Mouse (Mus musculus) kidney, adult 8-10 months (tissue): Measurements from ENCODE around the gene Slc27a4.
"Not testable (repeated sequence)": the region's sequence is repeated elsewhere in the genome, so short reads cannot be mapped to it uniquely, and the experiment has no call there.

Experiments
- DNase-seq, 2 experiments: peaks; one replicate each; pipeline ENCODE4 v3.0.0; 2022

The Slc27a4 gene

GRCm38 (mm10) chr2:29802075-29802826 lies at the start of gene Slc27a4:
Gene Slc27a4, plus strand, starts transcription at chr2:29802634.
- peak; percentile 94 to 96 for DNase-seq

- no peak for DNase-seq
Measured at GRCm38 (mm10) chr2:29755693-29756092, 46.7 kb upstream of the Slc27a4 start.

DNA sequence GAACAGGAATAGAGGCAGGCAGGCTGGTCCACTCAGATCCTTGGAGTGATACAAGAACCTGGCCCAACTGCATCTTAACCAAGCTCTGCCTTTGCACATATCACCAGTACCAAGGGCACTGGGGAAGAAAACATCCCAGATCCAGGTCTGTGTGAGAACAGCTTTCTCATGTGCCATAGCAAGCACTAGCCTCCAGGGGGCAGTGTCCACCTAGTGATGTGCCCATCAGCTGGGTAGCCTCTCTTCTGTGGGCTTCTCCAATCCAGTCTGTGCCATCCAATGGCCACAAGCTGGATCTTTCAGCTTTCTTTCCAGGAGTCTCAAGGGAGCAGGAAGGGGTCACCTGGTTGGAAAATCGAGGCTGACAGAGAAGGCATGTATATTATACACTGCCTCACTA lies 37.6 kb upstream of the Slc27a4 start:
- peak; percentile 50 to 73 for DNase-seq

DNA sequence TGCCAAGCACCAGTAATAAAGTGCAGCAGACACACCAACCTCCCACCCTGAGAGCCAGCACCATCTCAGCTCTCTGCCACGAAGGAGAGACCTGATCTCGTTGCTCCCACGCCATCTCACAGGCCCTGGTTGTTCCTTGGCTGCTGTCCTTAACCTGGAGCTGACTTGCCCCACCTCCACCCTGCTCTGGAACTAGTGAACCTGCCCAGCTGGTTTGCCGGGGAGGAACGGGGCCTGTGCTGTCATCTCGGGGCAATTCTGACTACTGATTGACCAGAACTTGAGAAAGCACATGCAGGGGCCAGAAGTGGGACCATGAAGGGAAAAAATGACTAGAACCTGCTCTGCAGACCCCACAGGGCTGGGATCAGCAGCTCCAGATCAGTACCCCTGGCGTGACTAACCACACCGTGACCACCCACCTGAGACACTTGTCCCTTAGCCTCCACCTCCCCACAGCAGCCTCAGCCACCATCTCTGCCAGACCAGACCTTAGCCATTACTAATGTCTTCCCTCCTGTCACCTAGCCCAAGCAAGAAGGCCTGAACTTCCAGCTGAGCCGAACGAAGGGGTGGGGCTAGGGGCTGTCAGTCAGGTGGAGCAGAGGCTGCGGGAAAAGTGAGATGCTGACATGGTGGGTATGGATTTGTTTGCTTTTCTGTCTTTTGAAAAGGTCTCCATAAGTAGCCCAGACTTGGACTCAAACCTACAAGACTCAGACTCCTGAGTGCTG lies 34.3 kb upstream of the Slc27a4 start:
- peak; percentile 50 to 68 for DNase-seq

DNA sequence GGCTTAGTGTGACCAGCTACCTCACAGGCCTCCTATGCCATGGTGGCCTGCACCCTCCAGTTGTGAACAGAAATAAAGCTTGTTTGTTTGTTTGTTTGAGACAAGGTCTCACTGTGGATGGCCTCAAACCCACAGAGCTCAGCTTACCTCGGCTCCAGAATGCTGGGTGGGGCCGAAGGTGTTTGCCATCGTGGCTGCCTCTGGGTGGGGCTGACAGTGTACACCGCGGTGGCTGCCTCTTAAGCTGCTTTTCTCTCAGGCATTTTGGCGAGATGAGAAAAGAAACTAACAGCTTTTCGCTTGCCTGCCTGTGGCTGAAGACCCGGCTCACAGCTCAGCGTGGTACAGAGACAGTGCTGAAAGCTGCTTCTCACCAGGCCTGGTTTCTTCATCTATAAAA lies 33.5 kb upstream of the Slc27a4 start:
- DNase-seq: no peak

GRCm38 (mm10) chr2:29770162-29770561 lies 32.3 kb upstream of the Slc27a4 start:
- no peak for DNase-seq

DNA sequence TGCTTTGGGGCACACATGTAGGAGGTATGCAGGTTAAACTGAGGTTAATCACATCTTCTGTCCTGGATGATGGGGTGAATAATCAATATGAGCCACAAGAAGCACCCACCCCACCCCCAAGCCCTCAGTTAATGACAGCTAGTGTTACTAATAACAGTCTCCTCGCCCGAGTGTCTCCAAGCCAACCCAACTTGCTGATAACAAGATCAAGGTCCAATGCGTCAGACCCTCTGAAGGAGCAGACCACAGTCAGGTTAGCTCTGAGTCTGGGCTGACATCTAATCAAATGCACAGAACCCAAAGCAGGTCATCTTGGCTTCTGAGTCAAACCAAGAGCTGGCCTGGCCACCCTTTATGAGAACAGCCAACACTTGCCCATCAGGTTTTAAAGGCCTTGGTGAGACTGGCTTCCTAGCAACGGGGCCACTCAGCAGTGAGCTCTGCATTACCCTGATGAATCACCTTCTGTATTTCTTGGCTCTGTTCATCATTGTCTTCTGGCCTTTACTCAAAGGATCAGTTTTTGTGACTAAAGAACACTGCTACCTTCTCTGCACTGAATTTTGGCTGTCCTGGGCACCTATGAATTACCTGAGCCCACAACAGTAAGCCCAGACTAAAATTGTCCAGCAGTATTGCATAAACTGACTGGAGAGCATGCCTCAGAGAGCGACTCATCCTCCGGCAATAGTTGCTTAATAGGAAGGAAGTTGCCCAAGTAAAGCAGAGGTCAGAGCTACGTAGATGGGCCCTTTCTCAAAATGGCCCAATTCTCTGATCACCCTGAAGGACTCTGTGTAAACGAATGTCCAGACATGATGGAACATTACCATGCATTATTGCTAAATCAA lies 30.6 kb upstream of the Slc27a4 start:
- no peak for DNase-seq

GRCm38 (mm10) chr2:29773323-29773722 lies 29.1 kb upstream of the Slc27a4 start:
- no peak for DNase-seq

GRCm38 (mm10) chr2:29781256-29781655 lies 21.2 kb upstream of the Slc27a4 start:
- not testable (repeated sequence) for DNase-seq

GRCm38 (mm10) chr2:29784290-29784689 lies 18.1 kb upstream of the Slc27a4 start:
- no peak for DNase-seq

GRCm38 (mm10) chr2:29787104-29787917 lies 15.1 kb upstream of the Slc27a4 start, which contains the start of gene Coq4:
Gene Coq4, plus strand, starts transcription at chr2:29787493.
- peak; percentile 94 for DNase-seq

DNA sequence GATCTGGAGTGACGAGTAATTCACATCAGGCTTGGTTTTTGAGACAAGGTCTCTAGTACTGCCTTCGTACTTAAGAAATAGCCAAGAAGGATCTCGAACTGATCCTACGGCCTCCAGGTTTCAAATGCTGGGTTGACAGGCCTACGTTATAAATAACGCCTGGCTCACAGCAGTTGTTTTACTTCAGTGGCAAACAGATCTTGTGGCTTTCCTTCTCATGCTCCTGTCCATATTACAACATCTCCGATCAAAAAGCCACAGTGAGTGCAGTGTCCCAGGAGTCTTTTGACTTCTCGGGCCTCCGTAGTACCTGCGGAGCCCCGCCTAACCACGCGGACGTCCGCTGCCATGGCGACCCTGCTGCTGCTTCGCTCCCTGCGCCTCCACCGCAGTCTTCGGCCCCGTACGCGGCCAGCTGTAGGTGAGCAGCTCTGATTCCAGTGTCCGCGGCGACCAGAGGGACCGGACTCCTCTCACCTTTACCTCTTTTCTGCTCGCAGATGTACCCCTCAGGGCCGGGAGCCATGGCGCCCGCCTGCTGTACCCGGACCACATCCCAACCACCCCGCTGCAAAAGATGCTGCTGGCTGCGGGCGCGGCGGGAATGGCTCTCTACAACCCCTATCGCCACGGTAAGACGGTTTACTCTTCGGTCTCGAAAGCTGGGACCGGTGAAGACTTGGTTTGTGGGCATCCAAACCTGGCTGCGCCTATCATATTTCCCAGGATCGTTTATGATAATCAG lies 14.3 kb upstream of the Slc27a4 start, which contains the start of gene Trub2:
Gene Trub2 (minus strand): TSS at position 566 of the 745 bp plus-strand sequence.
- peak; percentile 83 to 90 for DNase-seq

- DNase-seq: no peak
Measured at GRCm38 (mm10) chr2:29792772-29793487, 9.5 kb upstream of the Slc27a4 start.

GRCm38 (mm10) chr2:29802827-29803201 lies 380 bp downstream of the Slc27a4 start:
- no peak for DNase-seq

- peak in 1 of 2 experiments; percentile 28 for DNase-seq
Measured at GRCm38 (mm10) chr2:29803400-29803831, 982 bp downstream of the Slc27a4 start.

GRCm38 (mm10) chr2:29815678-29816371 lies 13.4 kb downstream of the Slc27a4 start:
- DNase-seq: no peak

DNA sequence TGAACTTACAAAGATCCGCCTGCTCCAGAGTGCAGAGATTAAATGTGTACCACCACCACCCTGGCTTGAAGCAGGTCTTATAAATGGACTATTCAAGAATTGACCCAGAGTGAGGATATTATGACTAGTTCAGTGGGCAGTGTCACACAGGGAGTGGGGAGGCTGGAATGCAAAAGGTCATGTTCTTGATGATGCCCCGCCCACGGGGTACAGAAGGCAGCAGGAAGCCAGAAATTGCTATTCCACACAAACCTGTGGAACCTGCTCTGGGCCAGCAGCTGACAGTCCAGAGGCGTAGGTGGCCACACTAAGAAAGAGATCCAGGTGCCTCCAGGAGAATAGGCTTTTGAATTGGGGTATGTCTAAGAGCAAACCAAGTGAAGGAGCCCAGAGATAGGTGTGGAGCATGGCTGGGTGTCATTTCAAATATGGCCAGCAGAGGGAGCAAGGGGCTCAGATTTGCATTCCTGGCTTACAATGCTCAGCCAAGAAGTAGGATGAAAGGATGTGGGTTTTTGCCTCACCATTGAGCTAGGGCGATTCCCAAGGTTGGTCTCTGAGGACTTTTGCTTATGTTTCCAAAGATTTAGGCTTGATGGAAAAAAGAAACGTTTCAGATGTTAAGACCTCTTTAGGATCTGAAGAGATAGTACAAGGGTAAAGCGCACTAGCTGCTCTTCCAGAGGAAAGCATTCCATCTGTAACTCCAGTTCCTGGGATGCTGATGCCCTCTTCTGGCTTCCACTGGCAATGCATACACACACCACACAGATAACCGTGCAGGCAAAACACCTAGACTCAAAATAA lies 15.2 kb downstream of the Slc27a4 start:
- peak; percentile 76 to 90 for DNase-seq

GRCm38 (mm10) chr2:29819363-29819762 lies 16.9 kb downstream of the Slc27a4 start:
- no peak for DNase-seq
